ENCODE assay signal across 8 mouse cellular contexts in the genomic region with DNA sequence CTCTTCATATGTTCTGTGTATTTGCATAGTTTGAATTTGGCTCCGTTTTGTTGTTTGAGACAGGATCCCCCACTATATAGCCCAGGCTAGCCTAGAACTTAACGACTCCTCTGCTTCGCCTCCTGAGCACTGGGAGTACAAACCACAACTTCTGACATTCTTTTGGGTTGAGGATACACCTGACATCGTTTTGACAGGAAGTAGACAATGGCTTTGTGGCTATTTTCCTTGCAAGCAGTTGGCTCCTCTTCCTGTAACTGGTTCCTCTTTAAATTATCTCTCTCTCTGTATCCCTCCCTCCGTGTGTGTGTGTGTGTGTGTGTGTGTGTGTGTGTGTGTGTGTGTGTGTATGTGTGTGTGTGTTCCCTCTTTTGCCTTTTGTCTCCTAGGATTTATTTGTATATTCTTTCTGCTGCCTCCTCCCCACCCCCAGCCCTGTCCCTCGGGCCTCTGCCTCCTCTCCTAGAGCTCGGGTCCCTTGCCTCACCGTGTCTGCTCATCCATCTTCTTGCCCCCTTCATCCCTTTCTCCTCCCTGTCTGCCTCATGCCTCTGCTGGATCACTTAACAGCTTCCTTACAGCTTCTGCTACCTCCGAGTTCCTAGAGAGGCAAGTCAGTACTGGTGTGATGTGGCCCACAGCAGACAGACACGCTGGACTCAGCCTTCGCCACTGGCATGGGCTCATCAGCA. TPM values are rescaled to one million over a fixed set of nuclear protein-coding genes. Genes with fewer than 3 reads are reported as not detected.
DNase-seq lines count a peak whose midpoint lies in the region; ATAC-seq and TF ChIP-seq lines count a peak whose summit lies in the region.

No protein-coding gene starts in this region.

- peak overlapping the region; percentile 84 for H3K27ac ChIP-seq in kidney, embryonic 15.5 days
- peak overlapping the region; percentile 70 for H3K27ac ChIP-seq in bone marrow, adult 2 months (ENCODE audit: control insufficient read depth, insufficient read depth, low read depth, low read length, poor library complexity)

- H3K9me3 ChIP-seq in kidney, embryonic 15.5 days (replicated peaks): no peaks in the 10 kb centered on the region

- peak; percentile 20; the same call in 1 of the 2 replicates for ATAC-seq in kidney, embryonic 15.5 days (replicated peaks; ENCODE audit: low FRiP score)
- peak; percentile 43 for ATAC-seq in inflammation-experienced regulatory T-cells, adult 6 months
- peak; percentile 71 for ATAC-seq in neutrophil, adult 5-6 weeks (ENCODE audit: extremely low read depth, insufficient number of reproducible peaks, low FRiP score, poor library complexity, severe bottlenecking)

- no peaks in the 10 kb centered on the region for H3K27me3 ChIP-seq in kidney, embryonic 15.5 days

- no peak for DNase-seq in kidney, postnatal 10 days
- DNase-seq in adrenal gland, adult (ENCODE audit: inconsistent age in 2 of 2, low spot score in 1 of 2): no peak
- no peak for DNase-seq in cerebellum, adult 18-20 months
- no peak for DNase-seq in cerebellum, postnatal 14 days

- no peak overlapping the region for H3K9ac ChIP-seq in kidney, embryonic 15.5 days

- no peak for TF ChIP-seq CTCF in bone marrow, adult 2 months (IDR thresholded peaks at IDR 0.05; ENCODE audit: control insufficient read depth, insufficient read depth, low read length)

- no peak for TF ChIP-seq POLR2A in bone marrow, adult 2 months (IDR thresholded peaks at IDR 0.05; ENCODE audit: borderline replicate concordance, control insufficient read depth, low read depth, low read length)

- no peak overlapping the region for H3K4me3 ChIP-seq in kidney, embryonic 15.5 days (replicated peaks)
- H3K4me3 ChIP-seq in bone marrow, adult 2 months (replicated peaks; ENCODE audit: control insufficient read depth, low read depth, low read length): no peak overlapping the region

- no peak overlapping the region for H3K4me2 ChIP-seq in kidney, embryonic 15.5 days

- 41% methylated on average over 11 of the region's 11 CpGs for WGBS in kidney, embryonic 15.5 days
- WGBS in bone marrow, adult 2 months: 11% methylated on average over 11 of the region's 11 CpGs

- no peaks in the 10 kb centered on the region for H3K36me3 ChIP-seq in kidney, embryonic 15.5 days

- peaks cover 37% of the 10 kb centered on the region for H3K4me1 ChIP-seq in kidney, embryonic 15.5 days
- H3K4me1 ChIP-seq in bone marrow, adult 2 months (ENCODE audit: control insufficient read depth, insufficient read depth, low read length): peaks cover 10% of the 10 kb centered on the region

RNA-seq across cellular contexts. Expression of gene Alg14, which starts 53.5 kb away (rescaled TPM):
- polyA plus RNA-seq in kidney, embryonic 15.5 days (2015; fragmentation: Nextera tagmentation; extraction: Ambion mirVana): 38.9 and 41.5 TPM in 2 replicates
- polyA plus RNA-seq in bone marrow, adult 2 months (2011; ENCODE audit: insufficient read depth, insufficient read length, low replicate concordance, missing spikeins): 4.7 and 5.7 TPM in 2 replicates
- 10 to 100 TPM; 18.1 to 24.6 (median 21.3) TPM for polyA plus RNA-seq in inflammation-experienced regulatory T-cells, adult 6 months (2017; shearing (Covaris generic))
- 3.6 and 4.8 TPM in 2 replicates for total RNA-seq in neutrophil, adult 5-6 weeks (2017)

Comparison
In these comparisons a context has a peak if more than half of its experiments do, and no peak if none do; other contexts are left out.
1. ATAC-seq: peak in every context shown above with its lines; median percentile 71 in neutrophil, adult 5-6 weeks; 43 in inflammation-experienced regulatory T-cells, adult 6 months; 20 in kidney, embryonic 15.5 days.